Mouse (Mus musculus) mature B cell (primary cell): ENCODE results near the gene Ficd.

Source experiments
- in situ Hi-C: fragments of 300-500 bp; cut with MboI; formaldehyde crosslinking; loops from 2 replicates; pipeline ENCODE4 v1.14.3; 2019

Ficd gene

DNA sequence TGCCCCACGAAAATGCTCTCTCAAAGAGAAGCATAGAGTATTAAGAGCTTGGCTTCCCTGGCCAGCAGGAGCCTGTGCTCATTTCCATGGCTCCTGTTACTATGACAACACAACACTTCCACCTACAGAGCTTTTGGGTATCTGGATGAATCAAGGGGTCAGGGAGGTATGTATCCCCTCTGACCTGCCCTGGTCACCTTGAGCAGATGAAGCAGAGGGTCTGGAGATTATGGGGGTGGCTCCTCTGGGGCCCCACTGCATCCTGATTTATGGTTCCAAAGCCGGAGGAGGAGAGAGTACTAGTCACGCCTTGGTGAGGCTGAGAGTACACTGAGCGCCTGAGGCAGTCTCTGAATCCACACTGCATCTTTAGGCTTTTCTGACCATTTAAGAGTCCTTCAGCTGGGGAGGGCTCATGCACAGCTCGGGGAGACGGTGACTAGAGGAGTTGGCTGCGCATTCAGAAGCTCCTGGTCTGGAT lies 4.9 kb upstream of the Ficd start:
- in situ Hi-C loops = loop anchor here (25.0 kb wide), 1 partner anchor 368 kb away; the partner anchor contains the start of gene Aym1

DNA sequence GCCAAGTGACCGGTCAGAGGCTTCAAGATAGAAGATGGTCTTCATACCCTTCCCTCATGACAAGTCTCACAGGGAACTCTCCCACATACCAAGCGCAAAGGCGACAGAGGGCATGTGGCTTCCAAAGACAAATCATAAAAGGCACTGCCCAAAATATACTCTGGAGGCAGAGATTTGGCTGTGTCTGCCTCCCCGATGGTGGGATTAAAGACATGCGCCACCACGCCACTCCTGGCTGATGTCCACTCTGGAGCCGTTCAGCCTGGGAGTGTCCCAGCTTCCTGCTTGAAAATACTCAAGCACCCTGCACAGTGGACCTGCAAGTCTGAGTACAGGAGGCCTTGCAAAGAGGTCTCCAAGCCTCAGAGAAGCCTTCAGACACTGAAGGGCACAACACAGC lies 4.4 kb upstream of the Ficd start:
- in situ Hi-C loops = loop anchor here (25.0 kb wide), 1 partner anchor 369 kb away; the partner anchor contains the start of gene Aym1

GRCm38 (mm10) chr5:113732182-113732581 lies 3.4 kb upstream of the Ficd start:
- in situ Hi-C loops = loop anchor here (25.0 kb wide), 1 partner anchor 370 kb away; the partner anchor contains the start of gene Aym1

- in situ Hi-C loops = loop anchor here (25.0 kb wide), 1 partner anchor 372 kb away; the partner anchor contains the start of gene Aym1
These were observed 1.2 kb upstream of the Ficd start for GRCm38 (mm10) chr5:113734376-113734775.

- in situ Hi-C loops = loop anchor here (25.0 kb wide), 1 partner anchor 373 kb away; the partner anchor contains the start of gene Aym1
These were observed 619 bp upstream of the Ficd start for GRCm38 (mm10) chr5:113735023-113735344.

- in situ Hi-C loops = loop anchor here (25.0 kb wide), 1 partner anchor 374 kb away; the partner anchor contains the start of gene Aym1
These were observed 505 bp downstream of the Ficd start for GRCm38 (mm10) chr5:113736113-113736502.

- in situ Hi-C loops = loop anchor here (25.0 kb wide), 1 partner anchor 374 kb away; the partner anchor contains the start of gene Aym1
These were observed 1.0 kb downstream of the Ficd start for GRCm38 (mm10) chr5:113736522-113737164.

DNA sequence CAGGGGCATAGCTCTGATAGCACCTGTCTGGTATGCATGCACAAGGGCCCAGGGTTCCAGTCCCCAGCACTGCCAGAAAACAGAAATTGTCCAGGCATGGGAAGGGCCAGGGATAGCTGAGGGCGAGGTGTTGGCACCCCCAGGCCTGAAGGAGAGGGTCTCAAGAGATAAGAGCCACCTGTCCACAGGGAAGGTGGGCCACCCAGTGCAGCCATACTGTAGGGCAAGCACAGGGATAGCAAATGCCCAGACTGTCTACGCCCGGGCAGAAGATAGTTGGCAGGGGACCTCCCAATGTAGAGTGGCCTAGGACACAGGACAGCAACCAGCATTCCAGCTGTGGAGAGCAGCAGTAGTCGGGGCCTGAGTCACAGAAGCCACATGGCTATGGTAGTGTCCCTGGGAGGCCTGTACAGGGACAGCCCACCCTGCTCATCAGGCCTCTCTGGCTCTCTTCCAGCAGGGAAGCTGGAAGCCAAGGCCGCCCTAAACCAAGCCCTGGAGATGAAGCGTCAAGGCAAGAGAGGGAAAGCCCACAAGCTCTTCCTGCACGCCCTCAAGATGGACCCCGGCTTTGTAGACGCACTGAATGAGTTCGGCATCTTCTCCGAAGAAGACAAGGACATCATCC lies 2.1 kb downstream of the Ficd start:
- in situ Hi-C loops = loop anchor here (25.0 kb wide), 1 partner anchor 375 kb away; the partner anchor contains the start of gene Aym1

- in situ Hi-C loops = loop anchor here (25.0 kb wide), 1 partner anchor 385 kb away; the partner anchor contains the start of gene Aym1
These were observed 12.0 kb downstream of the Ficd start for GRCm38 (mm10) chr5:113747629-113748028.

DNA sequence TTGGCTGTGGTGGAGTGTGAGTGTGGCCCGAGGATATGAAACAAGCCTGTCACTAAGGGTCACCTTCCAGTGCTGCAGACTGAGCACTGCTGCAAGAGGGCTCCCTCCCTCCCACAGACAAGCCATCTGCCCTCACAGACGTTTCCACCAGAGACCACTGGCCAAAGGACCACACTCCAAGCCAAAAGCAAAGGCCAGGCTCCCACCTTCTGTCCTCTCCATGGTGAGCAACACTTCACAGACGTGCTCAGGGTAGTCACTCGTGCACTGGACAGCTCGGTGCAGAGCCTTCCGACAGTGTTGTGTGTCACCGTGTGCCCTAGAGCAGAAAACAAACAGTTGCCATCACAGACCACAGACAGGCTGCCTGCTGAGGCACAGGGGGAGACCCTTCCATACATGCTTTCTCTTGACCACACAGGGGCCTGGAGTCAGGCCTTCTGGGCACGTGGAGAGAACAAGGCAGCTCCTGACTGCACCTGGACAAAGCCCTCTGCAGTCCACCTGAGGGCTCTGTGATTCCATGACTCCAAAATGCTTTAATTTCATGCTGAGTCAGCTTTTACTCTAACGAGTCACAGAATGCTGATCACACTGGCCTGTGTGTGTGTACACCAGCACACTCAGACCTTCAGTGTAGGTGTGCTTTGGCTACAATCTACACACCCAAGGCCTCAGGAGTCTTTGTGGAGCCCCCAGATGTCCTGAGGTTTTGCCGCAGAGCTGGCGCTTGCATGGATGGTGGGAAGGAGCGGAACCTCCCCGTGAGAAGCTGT lies 13.1 kb downstream of the Ficd start:
- in situ Hi-C loops = loop anchor here (25.0 kb wide), 1 partner anchor 386 kb away; the partner anchor contains the start of gene Aym1

DNA sequence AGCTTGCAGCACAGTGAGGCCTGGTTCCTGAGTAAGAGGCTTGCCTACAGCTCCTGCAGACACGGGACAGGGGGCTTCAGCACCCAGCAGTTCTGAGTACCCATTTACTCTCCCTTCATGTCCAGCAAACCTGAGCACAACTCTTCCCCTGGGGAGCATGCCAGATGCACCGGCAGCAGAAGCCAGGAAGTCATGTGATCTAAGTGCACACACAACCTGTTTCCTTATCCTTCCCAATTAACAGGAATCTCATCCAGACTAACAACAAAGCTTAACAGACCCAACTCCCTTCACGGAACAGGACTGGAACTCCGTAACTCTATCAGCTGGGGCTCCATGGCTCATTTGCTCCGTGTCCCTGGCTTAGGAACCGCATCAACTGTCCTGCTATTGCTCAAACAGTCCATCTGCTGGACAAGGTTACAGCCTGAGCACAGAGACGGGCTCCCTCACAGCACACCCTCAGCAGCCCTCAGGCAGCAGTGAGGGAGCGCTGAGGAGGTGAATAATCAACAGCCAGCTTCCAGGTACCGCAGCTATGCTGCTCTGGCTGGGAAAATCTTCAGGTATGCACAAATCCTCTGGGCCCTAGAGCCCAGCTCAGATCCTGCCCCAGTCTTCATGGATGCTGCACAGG lies 16.0 kb downstream of the Ficd start:
- in situ Hi-C loops = no loop called here

GRCm38 (mm10) chr5:113755347-113756030 lies 19.9 kb downstream of the Ficd start:
- in situ Hi-C loops = no loop called here

- in situ Hi-C loops = no loop called here
These were observed 26.0 kb downstream of the Ficd start for GRCm38 (mm10) chr5:113761585-113761984.

- in situ Hi-C loops = no loop called here
These were observed 28.8 kb downstream of the Ficd start for GRCm38 (mm10) chr5:113764426-113764825.

GRCm38 (mm10) chr5:113765641-113766526 lies 30.3 kb downstream of the Ficd start:
- in situ Hi-C loops = no loop called here

DNA sequence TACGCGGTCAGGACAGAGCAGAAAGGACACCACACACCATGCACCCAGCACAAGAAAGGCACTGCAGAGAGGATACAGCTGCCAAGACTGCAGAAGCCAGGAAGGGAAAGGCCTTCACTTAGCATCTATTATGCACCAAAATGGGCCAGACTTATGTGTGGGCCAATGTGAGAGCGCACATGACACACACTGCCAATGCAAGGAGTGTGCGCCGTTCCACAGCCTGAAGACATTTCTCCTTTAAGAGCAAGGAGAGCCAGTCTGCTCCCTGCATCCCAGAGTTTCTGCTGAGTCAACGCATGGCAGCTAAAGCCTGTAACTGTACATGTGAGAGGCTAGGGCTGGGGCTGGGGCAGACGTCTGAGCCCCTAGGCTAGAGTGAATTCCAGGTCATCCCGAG lies 33.2 kb downstream of the Ficd start:
- in situ Hi-C loops = no loop called here

DNA sequence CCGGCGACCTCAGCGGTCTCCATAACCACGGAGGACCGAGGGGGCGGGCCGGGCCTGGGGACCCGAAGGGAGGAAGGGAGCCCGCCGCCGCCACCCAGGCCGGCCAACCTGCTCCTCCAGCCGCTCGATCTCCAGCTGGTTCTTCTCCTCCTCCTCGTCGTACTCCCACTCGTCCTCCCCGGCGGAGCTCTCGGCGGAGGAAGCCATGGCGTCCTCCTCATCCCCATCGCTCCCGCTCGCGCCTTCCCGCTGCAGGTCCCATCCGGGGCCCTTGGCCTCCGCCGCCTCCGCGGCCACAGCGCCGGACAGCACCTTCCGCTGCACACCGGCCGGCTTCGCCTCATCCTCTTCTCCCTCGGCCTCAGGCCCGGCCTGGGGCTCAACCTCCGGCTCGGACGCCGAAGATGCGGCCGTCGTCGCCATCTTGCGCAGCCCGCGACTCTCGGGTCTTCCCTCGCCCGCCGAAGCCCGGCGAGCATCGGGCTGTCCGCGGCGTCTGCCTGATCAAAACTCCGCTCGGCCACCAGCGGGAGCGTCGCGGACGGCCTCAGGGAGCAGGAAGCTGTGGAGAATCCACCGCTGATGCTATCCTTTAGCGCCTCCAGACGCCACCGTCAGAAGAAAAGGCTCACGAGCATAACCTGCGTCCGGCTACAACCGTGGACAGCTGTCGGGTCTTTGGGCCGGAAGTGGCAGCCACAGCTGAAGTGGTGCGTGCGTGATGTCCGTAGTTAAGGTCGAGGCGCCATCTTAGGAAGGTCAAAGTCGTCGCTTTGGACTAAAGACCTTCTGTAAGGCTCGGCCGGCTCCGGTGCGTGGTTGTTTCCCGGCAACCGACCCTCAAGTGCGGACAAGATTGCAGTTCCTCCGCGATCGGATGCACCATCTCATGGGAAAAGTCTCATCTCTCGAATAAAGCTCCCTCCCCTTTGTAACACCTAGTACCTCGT lies 35.9 kb downstream of the Ficd start:
- in situ Hi-C loops = loop anchor here (5.0 kb wide), 1 partner anchor 41 kb away; no protein-coding TSS in a partner anchor

DNA sequence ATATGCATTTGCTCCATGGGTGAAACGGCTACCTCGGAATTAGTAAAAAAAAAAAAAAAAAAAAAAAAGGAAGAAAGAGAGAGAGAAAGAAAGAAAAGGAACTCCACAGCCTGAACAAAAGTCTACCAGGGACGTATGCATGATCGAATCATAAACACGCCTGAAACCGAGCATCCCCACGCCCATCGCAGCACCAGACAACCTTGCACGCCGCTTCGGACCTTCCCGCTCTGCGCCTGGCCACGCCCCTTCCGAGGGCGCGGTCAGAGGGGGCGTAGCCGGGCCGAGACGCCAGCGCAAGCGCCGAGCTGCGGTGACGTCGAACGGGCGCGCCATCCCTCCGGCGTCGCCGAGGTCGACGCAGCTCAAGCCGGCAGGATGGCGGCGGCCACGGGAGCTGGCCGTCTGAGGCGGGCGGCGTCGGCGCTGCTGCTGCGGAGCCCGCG lies 36.9 kb downstream of the Ficd start, which contains the start of the genes Sart3 and Iscu:
Sart3 (minus strand) TSS at position 61 of the 446 bp plus-strand sequence.
Iscu (plus strand) TSS at position 299 of the 446 bp plus-strand sequence.
- in situ Hi-C loops = loop anchor here (5.0 kb wide), 1 partner anchor 40 kb away; no protein-coding TSS in a partner anchor
